Mouse (Mus musculus) liver, adult 2 months (tissue): ENCODE measurements at regions not wholly inside any gene's neighbourhood (a gene's known extent, or its start where the extent isn't known, plus 50 kb on each side); places are given as distances from the start of the nearest gene placed in this dataset.

Experiments used
- CTCF ChIP-seq: fragments of 200-500 bp; IDR thresholded peaks from 2 replicates; pipeline ENCODE4 v1.5.1; 2011; ENCODE audit warnings: low read depth, low read length, control low read depth
- POLR2A ChIP-seq: fragments of 200-500 bp; IDR thresholded peaks from 2 replicates; pipeline ENCODE4 v1.6.1; 2011; ENCODE audit warnings: low read length, control low read depth; ENCODE audit not compliant: insufficient read depth; ENCODE audit errors: extremely low read depth

DNA sequence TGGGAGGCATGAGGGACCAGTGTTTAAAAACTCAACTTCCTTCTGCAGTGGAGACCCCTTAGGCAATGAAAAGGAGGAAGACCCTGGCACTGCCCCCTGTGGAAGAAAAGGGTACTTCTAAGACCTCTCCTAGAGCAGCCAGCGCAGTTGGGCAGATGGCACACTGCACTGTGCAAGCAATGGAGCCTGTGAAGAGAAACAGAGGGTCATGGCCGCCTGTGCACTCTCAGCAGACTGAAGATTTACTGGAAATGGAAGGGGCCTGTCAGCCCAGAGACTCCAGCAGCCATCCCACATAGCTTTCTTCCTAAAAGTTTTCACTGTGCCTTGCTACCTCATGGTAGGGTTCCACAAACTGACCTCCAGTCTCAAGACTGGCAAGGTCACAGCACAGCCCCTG, 193.4 kb downstream of the Barhl2 start:
- TF ChIP-seq CTCF (no peak), POLR2A (no peak)
